Comparison of ENCODE assay signal across 16 mouse cellular contexts in the genomic region with DNA sequence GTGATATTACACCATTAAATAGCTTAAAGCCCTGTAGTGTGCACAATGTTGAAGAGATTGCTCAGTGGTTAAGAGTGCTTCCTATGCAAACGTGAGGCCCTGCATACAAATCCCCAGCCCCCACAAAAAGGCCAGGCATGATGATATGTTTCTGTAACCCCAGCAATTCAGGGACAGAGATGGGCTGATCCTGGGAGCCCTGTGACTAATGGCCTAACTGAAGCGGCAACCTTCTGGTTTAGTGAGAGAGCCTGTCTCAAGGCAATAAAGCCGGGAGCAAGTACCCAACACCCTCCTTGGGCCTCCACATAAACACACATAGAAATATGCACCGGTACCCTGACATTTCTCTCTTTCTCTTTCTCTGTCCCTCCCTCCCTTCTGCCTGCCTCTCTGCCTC.
DNase-seq lines count a peak whose midpoint lies in the region; ATAC-seq and TF ChIP-seq lines count a peak whose summit lies in the region.
"Had no signal": no experiment of that assay in that cellular context is flagged by ENCODE, and none has a peak within 500 bp of the region (broad histone marks: within the 10 kb centered on the region; RNA-seq: fewer than 3 reads in every experiment).

No protein-coding gene starts in this region.

- DNase-seq in hindbrain, embryonic 11.5 days (ENCODE audit: low spot score) = no peak
- DNase-seq in neural tube, embryonic 10.5 days (ENCODE audit: extremely low spot score, low spot score) = no peak
- no peak for DNase-seq in stomach, postnatal 0 days (ENCODE audit: low spot score)
- no peak for DNase-seq in liver, postnatal 0 days
- DNase-seq: cerebellum, adult 9-10 months; heart, adult 18-20 months; kidney, adult 9 months; kidney, postnatal 36 days; lung, postnatal 36 days; thymus, postnatal 36 days had no signal

- H3K9ac ChIP-seq in forebrain, embryonic 13.5 days = no peak overlapping the region
- no peak overlapping the region for H3K9ac ChIP-seq in forebrain, embryonic 16.5 days (replicated peaks; ENCODE audit: low read depth, low read length)
- H3K9ac ChIP-seq in hindbrain, embryonic 13.5 days = no peak overlapping the region
- no peak overlapping the region for H3K9ac ChIP-seq in hindbrain, embryonic 11.5 days (ENCODE audit: low read depth, low read length)
- no peak overlapping the region for H3K9ac ChIP-seq in neural tube, embryonic 13.5 days
- H3K9ac ChIP-seq in stomach, postnatal 0 days (ENCODE audit: low read length) = no peak overlapping the region
- no peak overlapping the region for H3K9ac ChIP-seq in liver, postnatal 0 days (replicated peaks)
- H3K9ac ChIP-seq: embryonic facial prominence, embryonic 13.5 days; limb, embryonic 15.5 days had no signal

- H3K4me1 ChIP-seq in forebrain, embryonic 13.5 days = peaks cover 69% of the 10 kb centered on the region
- H3K4me1 ChIP-seq in forebrain, embryonic 16.5 days (replicated peaks; ENCODE audit: control insufficient read depth, insufficient read depth, low read length) = peaks cover 37% of the 10 kb centered on the region
- peaks cover 41% of the 10 kb centered on the region for H3K4me1 ChIP-seq in hindbrain, embryonic 13.5 days (replicated peaks)
- H3K4me1 ChIP-seq in hindbrain, embryonic 11.5 days (replicated peaks; ENCODE audit: control insufficient read depth, insufficient read depth, low read length) = no peaks in the 10 kb centered on the region
- H3K4me1 ChIP-seq in neural tube, embryonic 13.5 days (replicated peaks) = peaks cover 43% of the 10 kb centered on the region
- H3K4me1 ChIP-seq in stomach, postnatal 0 days (replicated peaks; ENCODE audit: control insufficient read depth, insufficient read depth) = no peaks in the 10 kb centered on the region
- peaks cover 27% of the 10 kb centered on the region for H3K4me1 ChIP-seq in liver, postnatal 0 days (ENCODE audit: insufficient read depth)

- no peaks in the 10 kb centered on the region for H3K27me3 ChIP-seq in forebrain, embryonic 13.5 days
- H3K27me3 ChIP-seq in forebrain, embryonic 16.5 days (replicated peaks; ENCODE audit: control insufficient read depth, insufficient read depth, low read length) = no peaks in the 10 kb centered on the region
- H3K27me3 ChIP-seq in hindbrain, embryonic 13.5 days = no peaks in the 10 kb centered on the region
- no peaks in the 10 kb centered on the region for H3K27me3 ChIP-seq in hindbrain, embryonic 11.5 days (ENCODE audit: control insufficient read depth, insufficient read depth, low read length)
- no peaks in the 10 kb centered on the region for H3K27me3 ChIP-seq in neural tube, embryonic 13.5 days
- H3K27me3 ChIP-seq in stomach, postnatal 0 days (ENCODE audit: control insufficient read depth, insufficient read depth, low read length) = no peaks in the 10 kb centered on the region
- H3K27me3 ChIP-seq in liver, postnatal 0 days (ENCODE audit: insufficient read depth, low read length) = no peaks in the 10 kb centered on the region
- H3K27me3 ChIP-seq: embryonic facial prominence, embryonic 13.5 days; limb, embryonic 15.5 days had no signal

- H3K36me3 ChIP-seq in forebrain, embryonic 13.5 days (ENCODE audit: poor library complexity, severe bottlenecking) = no peaks in the 10 kb centered on the region
- H3K36me3 ChIP-seq in forebrain, embryonic 16.5 days (ENCODE audit: control insufficient read depth, insufficient read depth) = no peaks in the 10 kb centered on the region
- H3K36me3 ChIP-seq in hindbrain, embryonic 13.5 days = no peaks in the 10 kb centered on the region
- no peaks in the 10 kb centered on the region for H3K36me3 ChIP-seq in hindbrain, embryonic 11.5 days (ENCODE audit: control insufficient read depth, insufficient read depth, low read length)
- H3K36me3 ChIP-seq in neural tube, embryonic 13.5 days = no peaks in the 10 kb centered on the region
- no peaks in the 10 kb centered on the region for H3K36me3 ChIP-seq in stomach, postnatal 0 days (ENCODE audit: control insufficient read depth, insufficient read depth, low read length)
- no peaks in the 10 kb centered on the region for H3K36me3 ChIP-seq in liver, postnatal 0 days (replicated peaks; ENCODE audit: insufficient read depth, low read length)
- H3K36me3 ChIP-seq: embryonic facial prominence, embryonic 13.5 days; limb, embryonic 15.5 days had no signal

- no peaks in the 10 kb centered on the region for H3K9me3 ChIP-seq in forebrain, embryonic 13.5 days (replicated peaks)
- H3K9me3 ChIP-seq in forebrain, embryonic 16.5 days (ENCODE audit: control insufficient read depth, low read length) = no peaks in the 10 kb centered on the region
- H3K9me3 ChIP-seq in hindbrain, embryonic 13.5 days = no peaks in the 10 kb centered on the region
- no peaks in the 10 kb centered on the region for H3K9me3 ChIP-seq in hindbrain, embryonic 11.5 days (ENCODE audit: control insufficient read depth, low read length)
- H3K9me3 ChIP-seq in neural tube, embryonic 13.5 days = no peaks in the 10 kb centered on the region
- H3K9me3 ChIP-seq in stomach, postnatal 0 days (ENCODE audit: control insufficient read depth, low read length) = no peaks in the 10 kb centered on the region
- no peaks in the 10 kb centered on the region for H3K9me3 ChIP-seq in liver, postnatal 0 days (ENCODE audit: low read length)
- H3K9me3 ChIP-seq: embryonic facial prominence, embryonic 13.5 days; limb, embryonic 15.5 days had no signal

- 44% methylated on average over 4 of the region's 4 CpGs for WGBS in forebrain, embryonic 13.5 days
- 41% methylated on average over 4 of the region's 4 CpGs for WGBS in forebrain, embryonic 16.5 days
- WGBS in hindbrain, embryonic 13.5 days = 45% methylated on average over 4 of the region's 4 CpGs
- 70% methylated on average over 4 of the region's 4 CpGs for WGBS in hindbrain, embryonic 11.5 days
- 22% methylated on average over 4 of the region's 4 CpGs for WGBS in neural tube, embryonic 13.5 days
- WGBS in stomach, postnatal 0 days = 54% methylated on average over 4 of the region's 4 CpGs
- WGBS in liver, postnatal 0 days (ENCODE audit: insufficient replicate concordance) = 74% methylated on average over 4 of the region's 4 CpGs

- no peak for ATAC-seq in forebrain, embryonic 13.5 days
- ATAC-seq in forebrain, embryonic 16.5 days = no peak
- ATAC-seq in hindbrain, embryonic 13.5 days (ENCODE audit: low FRiP score) = no peak
- no peak for ATAC-seq in hindbrain, embryonic 11.5 days (ENCODE audit: low FRiP score)
- no peak for ATAC-seq in neural tube, embryonic 13.5 days (ENCODE audit: low read depth)
- ATAC-seq in stomach, postnatal 0 days (ENCODE audit: low FRiP score, low TSS enrichment) = no peak
- no peak for ATAC-seq in liver, postnatal 0 days

- TF ChIP-seq EP300 in stomach, postnatal 0 days (optimal IDR thresholded peaks at IDR 0.05) = no peak
- TF ChIP-seq EP300 in liver, postnatal 0 days (IDR thresholded peaks at IDR 0.05; ENCODE audit: low read depth) = no peak

- no peak for TF ChIP-seq CTCF in stomach, postnatal 0 days (IDR thresholded peaks at IDR 0.05; ENCODE audit: low read depth)
- TF ChIP-seq CTCF in liver, postnatal 0 days (IDR thresholded peaks at IDR 0.05; ENCODE audit: low read depth) = no peak

- peak overlapping the region; percentile 57; the same call in 1 of the 2 replicates for H3K27ac ChIP-seq in forebrain, embryonic 13.5 days
- no peak overlapping the region for H3K27ac ChIP-seq in forebrain, embryonic 16.5 days (ENCODE audit: low read length)
- H3K27ac ChIP-seq in hindbrain, embryonic 13.5 days = peak overlapping the region; percentile 44; the same call in 1 of the 2 replicates
- H3K27ac ChIP-seq in hindbrain, embryonic 11.5 days (ENCODE audit: low read depth, low read length) = no peak overlapping the region
- peak overlapping the region; percentile 13 for H3K27ac ChIP-seq in neural tube, embryonic 13.5 days (replicated peaks)
- H3K27ac ChIP-seq in stomach, postnatal 0 days (replicated peaks) = peak overlapping the region; percentile 49; the same call in 1 of the 2 replicates
- no peak overlapping the region for H3K27ac ChIP-seq in liver, postnatal 0 days (ENCODE audit: low read depth)
- H3K27ac ChIP-seq: embryonic facial prominence, embryonic 13.5 days had no signal

- peak overlapping the region; percentile 27 for H3K4me2 ChIP-seq in forebrain, embryonic 13.5 days
- H3K4me2 ChIP-seq in forebrain, embryonic 16.5 days (ENCODE audit: low read length) = no peak overlapping the region
- H3K4me2 ChIP-seq in hindbrain, embryonic 13.5 days = no peak overlapping the region
- no peak overlapping the region for H3K4me2 ChIP-seq in hindbrain, embryonic 11.5 days (replicated peaks; ENCODE audit: low read depth, low read length)
- no peak overlapping the region for H3K4me2 ChIP-seq in neural tube, embryonic 13.5 days
- no peak overlapping the region for H3K4me2 ChIP-seq in stomach, postnatal 0 days (replicated peaks; ENCODE audit: low read depth)
- no peak overlapping the region for H3K4me2 ChIP-seq in liver, postnatal 0 days (ENCODE audit: low read depth, low read length)
- H3K4me2 ChIP-seq: embryonic facial prominence, embryonic 13.5 days; limb, embryonic 15.5 days had no signal

- H3K4me3 ChIP-seq in forebrain, embryonic 13.5 days = no peak overlapping the region
- no peak overlapping the region for H3K4me3 ChIP-seq in forebrain, embryonic 16.5 days (replicated peaks; ENCODE audit: low read length)
- H3K4me3 ChIP-seq in hindbrain, embryonic 13.5 days = no peak overlapping the region
- H3K4me3 ChIP-seq in hindbrain, embryonic 11.5 days (ENCODE audit: low read depth, low read length) = no peak overlapping the region
- H3K4me3 ChIP-seq in neural tube, embryonic 13.5 days = no peak overlapping the region
- H3K4me3 ChIP-seq in stomach, postnatal 0 days (ENCODE audit: low read depth, low read length) = no peak overlapping the region
- H3K4me3 ChIP-seq in liver, postnatal 0 days (ENCODE audit: low read depth, low read length) = no peak overlapping the region
- H3K4me3 ChIP-seq: embryonic facial prominence, embryonic 13.5 days; limb, embryonic 15.5 days had no signal

Comparison
In these comparisons a context has a peak if more than half of its experiments do, and no peak if none do; other contexts are left out.
1. H3K27ac ChIP-seq: peak in forebrain, embryonic 13.5 days (single experiment), hindbrain, embryonic 13.5 days (single experiment), neural tube, embryonic 13.5 days (single experiment) and stomach, postnatal 0 days (single experiment); none in forebrain, embryonic 16.5 days (single experiment), hindbrain, embryonic 11.5 days (single experiment) and liver, postnatal 0 days (single experiment).